Mouse (Mus musculus): ENCODE measurements around the gene Vamp2.
A peak's percentile ranks its signal among the peaks of the same experiment; 100 is the strongest.

DNA sequence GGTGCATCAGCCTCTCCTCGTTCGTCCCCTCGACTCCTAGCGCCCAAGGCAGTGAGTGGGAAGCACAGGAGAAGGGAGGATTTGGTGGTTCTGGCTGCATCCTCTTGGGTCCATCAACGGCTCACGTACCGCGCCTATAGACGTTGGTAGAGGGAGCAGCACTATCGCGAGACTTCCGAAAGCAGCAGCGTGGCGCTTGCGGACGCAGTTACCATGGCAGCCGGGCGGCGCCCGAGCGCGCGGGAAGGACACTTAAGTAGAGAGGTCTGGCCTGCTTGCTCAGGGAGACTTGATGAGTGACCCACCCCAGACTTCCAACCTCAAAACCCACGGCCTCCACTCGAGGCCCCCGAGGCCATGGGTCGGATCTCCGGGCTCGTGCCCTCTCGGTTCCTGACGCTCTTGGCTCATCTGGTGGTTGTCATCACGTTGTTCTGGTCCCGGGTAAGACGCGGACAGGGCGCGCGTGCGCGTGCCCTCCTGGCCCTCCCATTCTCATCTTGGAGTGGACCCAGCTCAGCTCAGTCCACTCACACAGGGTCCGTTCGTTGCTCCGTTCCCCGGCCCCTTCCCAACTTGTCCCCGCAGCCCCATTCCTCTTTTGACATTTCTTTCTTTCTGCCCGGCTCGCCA, 17.6 kb upstream of the Vamp2 start, which contains the start of gene Tmem107:
- TF ChIP-seq CTCF (IDR thresholded peaks at IDR 0.05; ENCODE audit: low read depth), result peak; percentile 36; the same call in 1 of the 2 replicates
- peak; percentile 98 for TF ChIP-seq EP300 (optimal IDR thresholded peaks at IDR 0.05)

Data from stomach, postnatal 0 days (tissue).